Mouse (Mus musculus): ENCODE measurements around the gene Dnajc4. TPM values are rescaled to one million over a fixed set of nuclear protein-coding genes. Genes with fewer than 3 reads are reported as not detected.
A peak's percentile ranks its signal among the peaks of the same experiment; 100 is the strongest.

The Dnajc4 gene
- polyA plus RNA-seq, 1 experiment, result 28.5 TPM

DNA sequence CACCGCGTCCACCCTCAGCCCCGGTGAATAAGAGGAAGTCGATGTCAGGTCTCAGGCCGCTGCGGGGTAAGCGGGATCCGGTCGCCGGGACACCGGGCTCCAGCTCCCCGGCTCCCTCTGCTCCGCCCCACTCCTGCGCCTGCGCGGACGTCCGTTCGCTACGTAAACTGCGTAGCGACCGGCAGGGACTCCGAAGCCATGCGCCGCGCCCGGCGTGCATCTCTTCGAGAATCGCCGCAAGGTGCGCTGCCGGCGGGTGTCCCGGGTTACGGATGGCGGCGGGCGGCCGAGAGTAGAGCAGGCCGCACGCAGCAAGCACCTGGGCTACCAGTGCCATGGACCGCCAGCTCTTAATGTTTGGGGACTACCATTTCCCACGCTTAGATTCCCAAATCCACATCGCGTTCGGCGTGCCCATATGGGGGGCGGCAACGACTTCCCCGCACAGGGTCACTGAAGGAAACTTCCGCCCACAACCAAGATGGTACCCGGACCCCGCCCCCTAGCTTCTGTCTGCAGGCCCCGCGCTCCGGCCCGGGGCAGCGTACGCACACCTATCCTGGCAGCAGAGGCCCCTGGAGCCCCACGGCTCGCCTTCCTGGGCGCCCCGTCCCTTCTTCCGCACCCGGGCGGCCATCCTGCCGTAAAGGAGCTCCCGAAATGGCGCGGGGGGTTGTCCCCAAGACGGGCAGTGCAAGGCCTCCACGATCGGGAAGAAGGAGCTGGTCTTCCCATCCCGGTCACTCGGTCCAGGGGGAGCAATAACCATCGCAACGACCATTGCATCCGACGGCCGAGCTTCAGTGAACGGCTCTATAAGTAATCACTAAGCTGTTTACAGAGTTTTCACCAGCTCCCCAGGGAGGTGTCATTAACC, 50.8 kb downstream of the Dnajc4 start, which contains the start of gene Bad:
Gene Bad, plus strand, starts transcription at position 490 of the 877 bp plus-strand sequence.
- Histone ChIP-seq H3K27me3 (ENCODE audit: control insufficient read depth, insufficient read depth, insufficient read length) (no peaks in the 10 kb centered on the region), H3K4me2 (ENCODE audit: low read depth) (peak within 1 kb of the TSS; percentile 87), H3K36me3 (ENCODE audit: control insufficient read depth, insufficient read depth) (no peaks in the 10 kb centered on the region), H3K4me3 (peak within 1 kb of the TSS; percentile 98), H3ac (ENCODE audit: control insufficient read depth, insufficient read length) (peak within 1 kb of the TSS; percentile 13), H3K79me2 (ENCODE audit: control insufficient read depth, insufficient read depth) (peaks cover 14% of the 10 kb centered on the region)
- TF ChIP-seq POLR2A (IDR thresholded peaks at IDR 0.05; ENCODE audit: insufficient read length, low read depth) (peak; percentile 61), TCF12 (IDR thresholded peaks at IDR 0.05; ENCODE audit: insufficient read depth, poor library complexity, severe bottlenecking) (no peak), SRF (IDR thresholded peaks at IDR 0.05; ENCODE audit: control insufficient read depth, insufficient read length, low read depth) (peak; percentile 45), POLR2AphosphoS2 (IDR thresholded peaks at IDR 0.05; ENCODE audit: insufficient read length, low read depth) (peak; percentile 92), MYOD1 (IDR thresholded peaks at IDR 0.05; ENCODE audit: control insufficient read depth in 1 of 3, insufficient read length in 2 of 3, low read depth in 2 of 3) (no peak), USF1 (IDR thresholded peaks at IDR 0.05; ENCODE audit: low read depth) (no peak), TCF3 (IDR thresholded peaks at IDR 0.05; ENCODE audit: insufficient read length, low read depth) (no peak)

- TF ChIP-seq TCF3 (IDR thresholded peaks at IDR 0.05; ENCODE audit: insufficient read length, low read depth) (no peak), E2F4 (IDR thresholded peaks at IDR 0.05; ENCODE audit: insufficient read depth) (no peak), CEBPB (IDR thresholded peaks at IDR 0.05; ENCODE audit: insufficient read depth, poor library complexity, severe bottlenecking) (no peak), TCF12 (IDR thresholded peaks at IDR 0.05; ENCODE audit: insufficient read depth, poor library complexity, severe bottlenecking) (no peak), MYOD1 (IDR thresholded peaks at IDR 0.05; ENCODE audit: control insufficient read depth in 1 of 3, insufficient read length in 2 of 3, low read depth in 2 of 3) (no peak), POLR2AphosphoS2 (IDR thresholded peaks at IDR 0.05; ENCODE audit: insufficient read length, low read depth) (no peak), USF1 (IDR thresholded peaks at IDR 0.05; ENCODE audit: low read depth) (no peak), SRF (IDR thresholded peaks at IDR 0.05; ENCODE audit: control insufficient read depth, insufficient read length, low read depth) (no peak), REST (IDR thresholded peaks at IDR 0.05; ENCODE audit: insufficient read depth, insufficient read length) (no peak), MYOG (IDR thresholded peaks at IDR 0.05; ENCODE audit: control insufficient read depth in 1 of 3, insufficient read depth in 1 of 3, insufficient read length in 2 of 3, low read depth in 2 of 3) (no peak), POLR2A (IDR thresholded peaks at IDR 0.05; ENCODE audit: insufficient read length, low read depth) (no peak), MAX (IDR thresholded peaks at IDR 0.05; ENCODE audit: low read depth) (no peak)
- Histone ChIP-seq H3K4me3 (peak overlapping the region; percentile 98), H3K27me3 (ENCODE audit: control insufficient read depth, insufficient read depth, insufficient read length) (no peaks in the 10 kb centered on the region), H3ac (ENCODE audit: control insufficient read depth, insufficient read length) (peak overlapping the region; percentile 13), H3K79me2 (ENCODE audit: control insufficient read depth, insufficient read depth) (peaks cover 14% of the 10 kb centered on the region), H3K4me2 (ENCODE audit: low read depth) (peak overlapping the region; percentile 85), H3K36me3 (ENCODE audit: control insufficient read depth, insufficient read depth) (no peaks in the 10 kb centered on the region)
Observed at GRCm38 (mm10) chr19:6940396-6941351, 51.7 kb downstream of the Dnajc4 start.

- Histone ChIP-seq H3K27me3 (ENCODE audit: control insufficient read depth, insufficient read depth, insufficient read length) (peaks cover under 1% of the 10 kb centered on the region), H3K79me2 (ENCODE audit: control insufficient read depth, insufficient read depth) (peaks cover 14% of the 10 kb centered on the region), H3K4me2 (ENCODE audit: low read depth) (peak overlapping the region; percentile 85), H3K4me3 (no peak overlapping the region), H3K36me3 (ENCODE audit: control insufficient read depth, insufficient read depth) (no peaks in the 10 kb centered on the region), H3ac (ENCODE audit: control insufficient read depth, insufficient read length) (no peak overlapping the region)
- TF ChIP-seq E2F4 (IDR thresholded peaks at IDR 0.05; ENCODE audit: insufficient read depth) (no peak), POLR2A (IDR thresholded peaks at IDR 0.05; ENCODE audit: insufficient read length, low read depth) (no peak), POLR2AphosphoS2 (IDR thresholded peaks at IDR 0.05; ENCODE audit: insufficient read length, low read depth) (peak; percentile 49), CEBPB (IDR thresholded peaks at IDR 0.05; ENCODE audit: insufficient read depth, poor library complexity, severe bottlenecking) (no peak), MYOG (IDR thresholded peaks at IDR 0.05; ENCODE audit: control insufficient read depth in 1 of 3, insufficient read depth in 1 of 3, insufficient read length in 2 of 3, low read depth in 2 of 3) (no peak), MAX (IDR thresholded peaks at IDR 0.05; ENCODE audit: low read depth) (no peak), TCF3 (IDR thresholded peaks at IDR 0.05; ENCODE audit: insufficient read length, low read depth) (no peak), REST (IDR thresholded peaks at IDR 0.05; ENCODE audit: insufficient read depth, insufficient read length) (no peak), SRF (IDR thresholded peaks at IDR 0.05; ENCODE audit: control insufficient read depth, insufficient read length, low read depth) (no peak)
Observed at GRCm38 (mm10) chr19:6939106-6940002, 53.0 kb downstream of the Dnajc4 start.

Other genes with a start within 250 kb of the Dnajc4 start
- 47.6 TPM for gene Rps6ka4, start 151.9 kb downstream of the Dnajc4 start, polyA plus RNA-seq (2012; fragmentation: generic; extraction: Trizol)
- 0.23 TPM for gene Ccdc88b, start 134.4 kb downstream of the Dnajc4 start, polyA plus RNA-seq (2012; fragmentation: generic; extraction: Trizol)
- 281 TPM for gene Trmt112, start 82.9 kb downstream of the Dnajc4 start, polyA plus RNA-seq (2012; fragmentation: generic; extraction: Trizol)
- gene Prdx5, start 82.5 kb downstream of the Dnajc4 start, polyA plus RNA-seq (2012; fragmentation: generic; extraction: Trizol), result 276 TPM
- gene Esrra, start 70.8 kb downstream of the Dnajc4 start, polyA plus RNA-seq (2012; fragmentation: generic; extraction: Trizol), result 52.7 TPM
- gene Catsperz, start 67.2 kb downstream of the Dnajc4 start, polyA plus RNA-seq (2012; fragmentation: generic; extraction: Trizol), result 0.28 TPM
- gene Kcnk4, start 58.1 kb downstream of the Dnajc4 start, polyA plus RNA-seq (2012; fragmentation: generic; extraction: Trizol), result 0.12 TPM
- 76.1 TPM for gene Bad, start 50.7 kb downstream of the Dnajc4 start, polyA plus RNA-seq (2012; fragmentation: generic; extraction: Trizol)
- gene Gpr137, start 50.1 kb downstream of the Dnajc4 start, polyA plus RNA-seq (2012; fragmentation: generic; extraction: Trizol), result 39.9 TPM
- gene Ppp1r14b, start 17.6 kb downstream of the Dnajc4 start, polyA plus RNA-seq (2012; fragmentation: generic; extraction: Trizol), result 1,032 TPM
- 34.3 TPM for gene Plcb3, start 16.1 kb downstream of the Dnajc4 start, polyA plus RNA-seq (2012; fragmentation: generic; extraction: Trizol)
- gene Fkbp2, start 12.1 kb downstream of the Dnajc4 start, polyA plus RNA-seq (2012; fragmentation: generic; extraction: Trizol), result 96.8 TPM
- gene Vegfb, start 4.9 kb downstream of the Dnajc4 start, polyA plus RNA-seq (2012; fragmentation: generic; extraction: Trizol), result 49.2 TPM
- gene Nudt22, start 3.5 kb upstream of the Dnajc4 start, polyA plus RNA-seq (2012; fragmentation: generic; extraction: Trizol), result 27.0 TPM
- 9.2 TPM for gene Trpt1, start 3.6 kb upstream of the Dnajc4 start, polyA plus RNA-seq (2012; fragmentation: generic; extraction: Trizol)
- 0.34 TPM for gene Fermt3, start 26.9 kb upstream of the Dnajc4 start, polyA plus RNA-seq (2012; fragmentation: generic; extraction: Trizol)
- 223 TPM for gene Stip1, start 47.4 kb upstream of the Dnajc4 start, polyA plus RNA-seq (2012; fragmentation: generic; extraction: Trizol)
- 82.4 TPM for gene Macrod1, start 64.2 kb upstream of the Dnajc4 start, polyA plus RNA-seq (2012; fragmentation: generic; extraction: Trizol)
- gene Flrt1, start 113.2 kb upstream of the Dnajc4 start, polyA plus RNA-seq (2012; fragmentation: generic; extraction: Trizol), result 1.2 TPM
- gene Otub1, start 213.7 kb upstream of the Dnajc4 start, polyA plus RNA-seq (2012; fragmentation: generic; extraction: Trizol), result 112 TPM
- gene Cox8a, start 225.0 kb upstream of the Dnajc4 start, polyA plus RNA-seq (2012; fragmentation: generic; extraction: Trizol), result 1,011 TPM
- 10.3 TPM for gene Naa40, start 248.6 kb upstream of the Dnajc4 start, polyA plus RNA-seq (2012; fragmentation: generic; extraction: Trizol)